Mouse (Mus musculus): ENCODE measurements at regions not wholly inside any gene's neighbourhood (a gene's known extent, or its start where the extent isn't known, plus 50 kb on each side); places are given as distances from the start of the nearest gene placed in this dataset.
"Not testable (repeated sequence)": the region's sequence is repeated elsewhere in the genome, so short reads cannot be mapped to it uniquely, and the experiment has no call there.

GRCm38 (mm10) chr13:74563483-74564330, 69.9 kb upstream of the Zfp825 start:
- peak; percentile 66 to 87 for DNase-seq (ENCODE audit: low spot score in 2 of 2)

- not testable (repeated sequence) for DNase-seq (ENCODE audit: low spot score in 2 of 2)
Observed at GRCm38 (mm10) chr13:74564331-74564727, 70.5 kb upstream of the Zfp825 start.

GRCm38 (mm10) chr13:74569967-74570366, 69.4 kb upstream of the Erap1 start:
- DNase-seq (ENCODE audit: low spot score in 2 of 2), result not testable (repeated sequence)
